Mouse (Mus musculus) mouse embryonic stem cell (cell line): ENCODE data around the gene Gm20422.
"Not testable (repeated sequence)": the region's sequence is repeated elsewhere in the genome, so short reads cannot be mapped to it uniquely, and the experiment has no call there.

Experiments
- in situ Hi-C, 2 experiments: fragments of 300-500 bp; cut with MboI; formaldehyde crosslinking; loops; 1 replicate in 1 of 2; 3 replicates in 1 of 2; pipeline ENCODE4 v1.14.3; 2019 to 2020; ENCODE audit warnings: low sequenced_read_pairs in 2 of 2, low pct_unique_long_range_greater_than_20kb in 1 of 2, mixed read lengths in 1 of 2; ENCODE audit not compliant: unreplicated experiment in 1 of 2

Gm20422 gene

DNA sequence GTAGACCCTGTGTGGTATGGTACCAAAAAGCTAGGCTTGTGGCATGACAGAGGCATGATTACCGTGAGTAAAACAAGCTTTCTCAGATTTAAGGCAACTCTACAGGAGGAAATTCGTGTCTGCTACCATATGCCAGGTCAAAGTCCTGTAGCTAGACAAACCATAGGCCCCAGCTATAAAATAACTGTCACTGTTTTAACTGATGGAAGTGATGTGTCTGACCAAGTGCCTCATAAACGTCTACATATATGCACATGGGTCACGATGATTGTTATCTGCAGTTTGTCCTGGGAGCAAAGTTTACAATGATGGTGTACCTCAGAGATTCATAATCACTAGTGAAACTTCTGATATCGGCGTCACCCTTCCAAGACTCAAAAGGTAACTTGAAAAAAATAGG is 33.9 kb downstream of the Gm20422 start:
- in situ Hi-C loops: loop anchor here in 1 of 2 experiments (5.0 kb wide), 1 partner anchor 83 kb away; no protein-coding TSS in a partner anchor

DNA sequence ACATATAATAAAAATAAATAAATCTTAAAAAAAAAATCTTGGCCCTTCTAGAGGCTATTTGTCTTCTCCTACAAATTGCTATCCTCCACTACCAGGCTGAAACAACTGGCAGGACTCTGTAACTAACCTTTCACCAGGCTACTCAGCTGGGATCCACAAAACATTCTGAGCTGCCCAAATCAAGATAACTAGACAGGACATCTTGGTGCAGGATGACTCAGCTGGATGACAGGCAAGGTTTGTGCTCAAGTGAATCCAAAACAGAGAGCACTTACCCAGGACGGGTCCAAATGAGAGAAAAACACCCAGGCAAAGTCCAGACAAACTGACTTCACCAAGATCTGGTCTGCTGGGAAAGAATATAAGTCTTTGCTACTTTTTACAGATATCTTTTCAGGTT is 39.2 kb downstream of the Gm20422 start:
- in situ Hi-C loops: no loop called here

DNA sequence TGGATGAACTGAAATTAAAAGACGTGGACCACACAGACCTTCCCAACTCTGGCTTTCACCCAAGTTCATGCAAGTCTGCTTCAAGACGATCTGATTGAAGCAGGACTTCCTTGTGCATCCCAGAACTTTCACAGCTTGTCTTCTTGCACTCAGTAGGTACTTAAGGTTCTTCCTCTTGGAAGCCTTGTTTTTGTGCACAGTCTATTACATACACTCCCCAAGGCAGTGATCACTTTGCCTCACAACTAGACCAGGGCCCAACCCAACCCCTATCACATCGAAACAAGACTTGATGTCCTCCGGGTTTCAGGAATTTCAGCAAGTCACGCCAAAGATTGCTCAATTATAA is 57.5 kb downstream of the Gm20422 start:
- in situ Hi-C loops: no loop called here

DNA sequence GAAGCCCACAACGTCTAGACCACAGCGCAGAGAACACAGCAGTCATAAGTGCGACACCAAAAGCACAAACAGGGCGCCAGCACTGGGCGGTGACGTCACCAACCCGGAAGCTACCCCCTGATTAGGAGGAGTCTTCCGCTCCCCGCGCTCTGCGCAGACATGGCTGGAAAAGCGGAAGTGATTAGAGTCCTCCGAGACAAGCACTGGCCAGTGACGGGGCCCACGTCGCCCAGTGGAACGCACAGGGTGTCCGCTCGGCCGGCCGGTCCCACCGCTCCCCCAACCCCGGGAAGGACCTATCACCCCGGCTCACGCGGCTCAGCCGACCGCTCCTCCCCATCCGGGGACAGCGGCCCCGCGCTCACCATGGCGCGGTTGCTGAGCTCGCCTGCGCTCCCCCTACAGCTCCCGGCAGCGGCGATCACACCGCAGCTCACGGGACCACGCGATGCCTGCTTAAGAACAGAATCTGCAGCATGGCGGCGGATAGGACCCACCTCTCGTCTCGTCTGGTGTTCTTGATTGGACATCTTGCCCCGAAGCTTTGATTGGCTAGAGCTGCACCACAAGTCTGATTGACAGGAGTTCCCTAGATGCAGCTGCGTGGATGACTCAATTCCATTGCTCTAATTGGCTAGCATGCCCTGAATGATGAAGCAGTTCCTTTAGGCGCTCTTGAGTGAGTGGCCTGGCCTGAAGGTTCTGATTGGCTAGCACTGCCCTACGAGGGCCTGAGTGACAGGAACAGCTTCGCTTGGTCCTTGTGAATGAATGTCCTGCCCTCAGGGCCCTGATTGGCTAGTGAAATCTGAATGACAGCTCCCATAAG is 58.1 kb downstream of the Gm20422 start:
- in situ Hi-C loops: no loop called here

DNA sequence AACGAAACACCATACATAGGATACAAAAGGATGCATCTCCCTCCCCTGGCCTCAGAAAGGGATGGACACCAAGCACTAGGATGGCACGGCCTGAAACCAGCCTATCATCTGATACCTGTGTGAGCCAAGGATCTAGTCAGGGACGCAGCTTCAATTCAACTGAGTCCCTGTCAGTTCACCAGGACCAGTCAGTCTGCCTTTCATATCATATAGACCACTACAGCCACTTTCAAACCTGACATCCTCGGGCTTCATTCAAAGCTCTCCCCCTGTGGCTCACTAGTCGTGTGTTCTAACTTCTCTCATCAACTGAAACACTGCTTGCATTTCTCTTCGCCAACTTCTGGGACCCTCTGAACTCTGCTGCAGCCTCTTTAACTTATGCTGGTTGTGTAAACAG is 59.3 kb downstream of the Gm20422 start:
- in situ Hi-C loops: no loop called here

DNA sequence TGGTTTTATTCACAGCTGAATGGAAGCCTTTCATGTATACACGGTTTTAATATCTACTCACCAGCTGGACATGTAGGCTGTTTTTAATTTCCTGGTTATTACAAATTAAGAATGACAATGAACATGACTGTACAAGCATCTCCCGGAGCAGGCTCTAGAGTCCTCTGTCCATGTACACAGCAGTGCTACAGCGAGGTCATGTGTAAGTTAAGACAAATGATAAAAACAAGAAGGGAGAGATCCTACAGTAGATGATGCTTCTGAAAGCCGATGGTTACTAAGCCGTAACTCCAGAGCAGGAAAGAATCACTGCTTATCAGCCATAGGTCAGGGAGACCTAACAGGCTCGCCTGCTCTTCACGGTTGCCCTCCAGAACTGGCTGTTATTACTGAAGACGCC is 61.2 kb downstream of the Gm20422 start:
- in situ Hi-C loops: no loop called here

DNA sequence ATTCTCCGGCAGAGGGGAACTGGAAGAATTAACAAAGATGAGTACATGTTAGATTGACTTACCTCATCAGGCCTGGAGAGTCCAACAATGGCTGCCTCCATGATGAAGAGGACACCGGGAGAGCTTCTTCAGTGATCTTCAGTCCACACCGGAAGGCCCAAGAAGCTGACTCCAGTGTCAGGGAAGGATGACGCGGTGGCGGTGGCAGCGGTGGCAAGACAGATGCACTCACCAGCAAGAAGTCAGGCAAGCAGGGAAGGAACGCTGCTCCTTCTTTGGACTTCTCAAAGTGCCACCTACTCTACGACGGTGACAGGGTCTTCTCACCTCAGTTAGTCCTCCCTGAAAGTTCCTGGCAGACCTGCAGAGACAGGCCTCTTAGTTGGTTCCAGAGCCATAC is 64.1 kb downstream of the Gm20422 start, which contains the start of gene Zfp869:
Gene Zfp869, minus strand, starts transcription at position 101 of the 400 bp plus-strand sequence.
- in situ Hi-C loops: not testable (repeated sequence)

DNA sequence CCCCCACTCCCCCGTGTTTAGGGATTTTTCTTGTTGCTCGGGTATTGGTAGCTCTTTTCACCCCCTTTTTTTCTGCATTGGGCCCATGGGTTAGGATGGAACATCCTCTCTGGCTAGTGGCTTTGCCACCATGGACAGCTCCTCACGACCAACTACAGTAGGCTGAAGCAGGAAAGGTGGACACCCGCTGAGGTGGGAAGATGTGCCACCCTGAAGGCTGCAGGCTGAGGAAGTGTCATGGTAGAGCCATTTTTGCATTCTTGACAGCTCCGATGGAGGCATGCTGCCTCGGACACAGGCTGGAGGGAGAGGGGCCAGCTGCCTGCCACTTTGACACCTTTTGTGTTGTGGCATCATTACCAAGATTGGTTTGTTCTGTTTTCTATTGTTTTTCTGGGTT is 72.9 kb downstream of the Gm20422 start:
- in situ Hi-C loops: no loop called here
